Comparison of ENCODE assay signal across 9 mouse cellular contexts in the genomic region with DNA sequence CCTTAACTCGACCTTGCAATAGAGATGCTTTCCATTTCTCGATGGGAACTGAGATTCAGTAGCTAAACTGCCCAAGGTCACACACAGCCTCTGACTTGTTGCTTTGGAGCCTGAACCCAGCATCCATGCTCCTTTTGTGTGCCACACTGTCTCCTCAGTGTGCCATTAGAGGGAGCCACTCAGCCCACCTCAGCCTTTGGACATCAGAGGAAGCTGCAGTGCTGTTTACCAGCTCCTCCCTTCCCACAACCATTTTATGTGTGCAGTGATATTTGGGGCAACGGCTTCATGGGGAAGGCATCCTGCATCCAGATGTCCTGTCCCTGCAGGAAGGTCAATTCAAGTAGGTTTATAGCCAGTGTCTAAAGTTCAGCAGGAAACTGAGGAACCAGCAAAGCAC. TPM values are rescaled to one million over a fixed set of nuclear protein-coding genes. Genes with fewer than 3 reads are reported as not detected.
DNase-seq lines count a peak whose midpoint lies in the region; ATAC-seq and TF ChIP-seq lines count a peak whose summit lies in the region.
"Had no signal": no experiment of that assay in that cellular context is flagged by ENCODE, and none has a peak within 500 bp of the region (broad histone marks: within the 10 kb centered on the region; RNA-seq: fewer than 3 reads in every experiment).

No protein-coding gene starts in this region.

- H3K9me3 ChIP-seq in heart, embryonic 11.5 days (replicated peaks; ENCODE audit: control insufficient read depth, low read length): no peaks in the 10 kb centered on the region
- H3K9me3 ChIP-seq in forebrain, embryonic 16.5 days (ENCODE audit: control insufficient read depth, low read length): no peaks in the 10 kb centered on the region
- H3K9me3 ChIP-seq: limb, embryonic 12.5 days had no signal

- no peak for TF ChIP-seq POLR2A in heart, adult 2 months (IDR thresholded peaks at IDR 0.05; ENCODE audit: insufficient read depth, low read depth, low read length)

- 40% methylated on average over 3 of the region's 3 CpGs for WGBS in heart, adult 2 months
- WGBS in heart, embryonic 11.5 days (ENCODE audit: insufficient replicate concordance): 33% methylated on average over 3 of the region's 3 CpGs
- WGBS in forebrain, embryonic 16.5 days: 47% methylated on average over 3 of the region's 3 CpGs

- H3K4me1 ChIP-seq in heart, adult 2 months (ENCODE audit: control insufficient read depth, insufficient read depth, low read length): peaks cover 4% of the 10 kb centered on the region
- 0 out of 2 replicates have a peak, but pooled peaks cover 4% of the 10 kb centered on the region for H3K4me1 ChIP-seq in heart, embryonic 11.5 days (ENCODE audit: control insufficient read depth, insufficient read depth, low read length)
- H3K4me1 ChIP-seq in forebrain, embryonic 16.5 days (replicated peaks; ENCODE audit: control insufficient read depth, insufficient read depth, low read length): no peaks in the 10 kb centered on the region
- H3K4me1 ChIP-seq: limb, embryonic 12.5 days had no signal

- peak in 1 of 2 experiments; percentile 35 for DNase-seq in heart, adult 2 months
- DNase-seq in B cell, adult 2 months: peak; percentile 35 to 44
- DNase-seq in adrenal gland, postnatal 10 days: peak; percentile 30
- DNase-seq in kidney, postnatal 25 days: peak; percentile 46 to 56
- DNase-seq in retina, postnatal 1 day: peak; percentile 43
- DNase-seq in MN1 (ENCODE audit: low spot score): no peak

- no peak overlapping the region for H3K27ac ChIP-seq in heart, adult 2 months
- H3K27ac ChIP-seq in heart, embryonic 11.5 days (ENCODE audit: low read depth, low read length): no peak overlapping the region
- no peak overlapping the region for H3K27ac ChIP-seq in forebrain, embryonic 16.5 days (ENCODE audit: low read length)
- H3K27ac ChIP-seq: limb, embryonic 12.5 days had no signal

- H3K36me3 ChIP-seq in heart, adult 2 months (ENCODE audit: control insufficient read depth, insufficient read depth, low read length): peaks cover 2% of the 10 kb centered on the region; the same call in 1 of the 2 replicates
- H3K36me3 ChIP-seq in heart, embryonic 11.5 days (ENCODE audit: control insufficient read depth, insufficient read depth, low read length): no peaks in the 10 kb centered on the region
- no peaks in the 10 kb centered on the region for H3K36me3 ChIP-seq in forebrain, embryonic 16.5 days (ENCODE audit: control insufficient read depth, insufficient read depth)
- H3K36me3 ChIP-seq: limb, embryonic 12.5 days had no signal

- no peak for TF ChIP-seq EP300 in heart, adult 2 months (IDR thresholded peaks at IDR 0.05; ENCODE audit: insufficient read depth, low read depth, low read length)

- no peak overlapping the region for H3K4me2 ChIP-seq in heart, embryonic 11.5 days
- no peak overlapping the region for H3K4me2 ChIP-seq in forebrain, embryonic 16.5 days (ENCODE audit: low read length)
- H3K4me2 ChIP-seq: limb, embryonic 12.5 days had no signal

- TF ChIP-seq CTCF in heart, adult 2 months (IDR thresholded peaks at IDR 0.05): peak; percentile 57

- H3K4me3 ChIP-seq in heart, adult 2 months: no peak overlapping the region
- H3K4me3 ChIP-seq in heart, embryonic 11.5 days (ENCODE audit: low read depth, low read length): no peak overlapping the region
- no peak overlapping the region for H3K4me3 ChIP-seq in forebrain, embryonic 16.5 days (replicated peaks; ENCODE audit: low read length)
- H3K4me3 ChIP-seq: limb, embryonic 12.5 days had no signal

- no peak for ATAC-seq in heart, embryonic 11.5 days (replicated peaks; ENCODE audit: insufficient number of reproducible peaks, low FRiP score, low TSS enrichment)
- no peak for ATAC-seq in forebrain, embryonic 16.5 days

- H3K9ac ChIP-seq in heart, adult 2 months (ENCODE audit: low read depth, low read length): no peak overlapping the region
- H3K9ac ChIP-seq in heart, embryonic 11.5 days (ENCODE audit: low read depth, low read length): no peak overlapping the region
- H3K9ac ChIP-seq in forebrain, embryonic 16.5 days (replicated peaks; ENCODE audit: low read depth, low read length): no peak overlapping the region
- H3K9ac ChIP-seq: limb, embryonic 12.5 days had no signal

- no peaks in the 10 kb centered on the region for H3K27me3 ChIP-seq in heart, adult 2 months (ENCODE audit: control insufficient read depth, insufficient read depth, low read length)
- no peaks in the 10 kb centered on the region for H3K27me3 ChIP-seq in heart, embryonic 11.5 days (ENCODE audit: control insufficient read depth, insufficient read depth, low read length)
- H3K27me3 ChIP-seq in forebrain, embryonic 16.5 days (replicated peaks; ENCODE audit: control insufficient read depth, insufficient read depth, low read length): no peaks in the 10 kb centered on the region
- H3K27me3 ChIP-seq: limb, embryonic 12.5 days had no signal

- intact Hi-C loops in heart, adult 2 months (cut with DNase I): loop anchor here (5.0 kb wide), 1 partner anchor 66 kb away; no protein-coding TSS in a partner anchor

- H3K79me2 ChIP-seq in heart, adult 2 months (replicated peaks; ENCODE audit: control insufficient read depth, insufficient read depth, low read length): no peaks in the 10 kb centered on the region

RNA-seq across cellular contexts. Expression of gene Calr4, which starts 17.3 kb away (rescaled TPM):
- not detected for total RNA-seq in heart, adult 2 months (2021)
- 0.15 TPM in 1 of 2 replicates, not detected in the other for polyA plus RNA-seq in heart, adult 2 months (2012; rRNA removed)
- 0.23 and 0.34 TPM in 2 replicates for polyA plus RNA-seq in heart, embryonic 11.5 days (2014; fragmentation: Nextera tagmentation; extraction: Ambion mirVana)
- total RNA-seq in adrenal gland, postnatal 10 days (2021): 1 to 10 TPM in 1 of 2 experiments, under 1 TPM in 1; 0.90 to 1.8 TPM
- 0.44 and 0.51 TPM in 2 replicates for polyA plus RNA-seq in forebrain, embryonic 16.5 days (2015; fragmentation: Nextera tagmentation; extraction: Ambion mirVana)
- polyA plus RNA-seq: limb, embryonic 12.5 days had no signal

RNA-seq across cellular contexts. Expression of gene Eps15, which starts 28.5 kb away (rescaled TPM):
- 10 to 100 TPM; 43.1 to 46.8 TPM for total RNA-seq in heart, adult 2 months (2021)
- 9.9 and 19.3 TPM in 2 replicates for polyA plus RNA-seq in heart, adult 2 months (2012; rRNA removed)
- 38.5 and 45.6 TPM in 2 replicates for polyA plus RNA-seq in heart, embryonic 11.5 days (2014; fragmentation: Nextera tagmentation; extraction: Ambion mirVana)
- 10 to 100 TPM; 59.2 to 60.8 TPM for total RNA-seq in adrenal gland, postnatal 10 days (2021)
- 41.5 and 46.0 TPM in 2 replicates for polyA plus RNA-seq in forebrain, embryonic 16.5 days (2015; fragmentation: Nextera tagmentation; extraction: Ambion mirVana)

RNA-seq across cellular contexts. Expression of gene Osbpl9, which starts 49.5 kb away (rescaled TPM):
- 100 to 1,000 TPM in 1 of 2 experiments, 10 to 100 TPM in 1; 91.6 to 102 TPM for total RNA-seq in heart, adult 2 months (2021)
- polyA plus RNA-seq in heart, adult 2 months (2012; rRNA removed): 92.3 and 142 TPM in 2 replicates
- polyA plus RNA-seq in heart, embryonic 11.5 days (2014; fragmentation: Nextera tagmentation; extraction: Ambion mirVana): 46.2 and 56.0 TPM in 2 replicates
- 100 to 1,000 TPM; 149 to 153 TPM for total RNA-seq in adrenal gland, postnatal 10 days (2021)
- polyA plus RNA-seq in forebrain, embryonic 16.5 days (2015; fragmentation: Nextera tagmentation; extraction: Ambion mirVana): 76.9 and 86.5 TPM in 2 replicates
